Mouse (Mus musculus): ENCODE data around the gene Gm44503. TPM values are rescaled to one million over a fixed set of nuclear protein-coding genes. Genes with fewer than 3 reads are reported as not detected.

Gm44503 gene
- polyA plus RNA-seq, 1 experiment from 2014 or later: not detected

GRCm38 (mm10) chr9:73020566-73021097 lies 62.0 kb downstream of the Gm44503 start:
- no peak overlapping the region for H3K4me3 ChIP-seq (ENCODE audit: low read depth, low read length)
- no peaks in the 10 kb centered on the region for H3K9me3 ChIP-seq (ENCODE audit: control insufficient read depth, low read length)
- no peaks in the 10 kb centered on the region for H3K27me3 ChIP-seq (ENCODE audit: control insufficient read depth, insufficient read depth, low read length)
- no peaks in the 10 kb centered on the region for H3K4me1 ChIP-seq (ENCODE audit: control insufficient read depth, insufficient read depth, low read length)
- H3K36me3 ChIP-seq (ENCODE audit: control insufficient read depth, insufficient read depth, low read length): no peaks in the 10 kb centered on the region
- H3K9ac ChIP-seq (ENCODE audit: low read length): no peak overlapping the region
- no peak overlapping the region for H3K27ac ChIP-seq (ENCODE audit: low read depth, low read length)
- WGBS: 94% methylated on average over 5 of the region's 5 CpGs
- ATAC-seq (ENCODE audit: insufficient read depth, low FRiP score, low TSS enrichment) (no peak), DNase-seq (ENCODE audit: low spot score) (no peak)
- H3K4me2 ChIP-seq (ENCODE audit: low read depth): no peak overlapping the region

- no peak overlapping the region for H3K4me2 ChIP-seq (ENCODE audit: low read depth)
- ATAC-seq (ENCODE audit: insufficient read depth, low FRiP score, low TSS enrichment): no peak
Observed at GRCm38 (mm10) chr9:73025818-73026636, 67.4 kb downstream of the Gm44503 start.

GRCm38 (mm10) chr9:73030443-73030842 lies 71.8 kb downstream of the Gm44503 start:
- Histone ChIP-seq H3K9me3 (ENCODE audit: control insufficient read depth, low read length) (no peaks in the 10 kb centered on the region), H3K27ac (ENCODE audit: low read depth, low read length) (no peak overlapping the region), H3K4me2 (ENCODE audit: low read depth) (no peak overlapping the region), H3K9ac (ENCODE audit: low read length) (no peak overlapping the region), H3K27me3 (ENCODE audit: control insufficient read depth, insufficient read depth, low read length) (no peaks in the 10 kb centered on the region), H3K4me1 (ENCODE audit: control insufficient read depth, insufficient read depth, low read length) (no peaks in the 10 kb centered on the region), H3K4me3 (ENCODE audit: low read depth, low read length) (no peak overlapping the region), H3K36me3 (ENCODE audit: control insufficient read depth, insufficient read depth, low read length) (no peaks in the 10 kb centered on the region; the same call in 1 of the 2 replicates)
- WGBS: 98% methylated on average over 1 of the region's 1 CpGs
- ATAC-seq (ENCODE audit: insufficient read depth, low FRiP score, low TSS enrichment): no peak
- no peak for DNase-seq (ENCODE audit: low spot score)

More at GRCm38 (mm10) chr9:73025818-73026636, 67.4 kb downstream of the Gm44503 start:
- no peak overlapping the region for H3K4me3 ChIP-seq (ENCODE audit: low read depth, low read length)
- WGBS: 21% methylated on average over 17 of the region's 17 CpGs
- H3K9ac ChIP-seq (ENCODE audit: low read length): no peak overlapping the region
- no peaks in the 10 kb centered on the region; the same call in 1 of the 2 replicates for H3K36me3 ChIP-seq (ENCODE audit: control insufficient read depth, insufficient read depth, low read length)
- DNase-seq (ENCODE audit: low spot score): peak; percentile 20
- no peaks in the 10 kb centered on the region for H3K27me3 ChIP-seq (ENCODE audit: control insufficient read depth, insufficient read depth, low read length)
- H3K4me1 ChIP-seq (ENCODE audit: control insufficient read depth, insufficient read depth, low read length): no peaks in the 10 kb centered on the region
- H3K27ac ChIP-seq (ENCODE audit: low read depth, low read length): no peak overlapping the region
- no peaks in the 10 kb centered on the region for H3K9me3 ChIP-seq (ENCODE audit: control insufficient read depth, low read length)

GRCm38 (mm10) chr9:73031421-73031820 lies 72.8 kb downstream of the Gm44503 start:
- no peak for ATAC-seq (ENCODE audit: insufficient read depth, low FRiP score, low TSS enrichment)
- 82% methylated on average over 4 of the region's 4 CpGs for WGBS
- Histone ChIP-seq H3K4me3 (ENCODE audit: low read depth, low read length) (no peak overlapping the region), H3K27me3 (ENCODE audit: control insufficient read depth, insufficient read depth, low read length) (no peaks in the 10 kb centered on the region), H3K36me3 (ENCODE audit: control insufficient read depth, insufficient read depth, low read length) (no peaks in the 10 kb centered on the region; the same call in 1 of the 2 replicates), H3K4me1 (ENCODE audit: control insufficient read depth, insufficient read depth, low read length) (no peaks in the 10 kb centered on the region), H3K4me2 (ENCODE audit: low read depth) (no peak overlapping the region), H3K9me3 (ENCODE audit: control insufficient read depth, low read length) (no peaks in the 10 kb centered on the region), H3K9ac (ENCODE audit: low read length) (no peak overlapping the region), H3K27ac (ENCODE audit: low read depth, low read length) (no peak overlapping the region)
- DNase-seq (ENCODE audit: low spot score): no peak

GRCm38 (mm10) chr9:73033406-73033805 lies 74.8 kb downstream of the Gm44503 start:
- no peak overlapping the region for H3K4me2 ChIP-seq (ENCODE audit: low read depth)
- H3K4me1 ChIP-seq (ENCODE audit: control insufficient read depth, insufficient read depth, low read length): no peaks in the 10 kb centered on the region
- no peak overlapping the region for H3K4me3 ChIP-seq (ENCODE audit: low read depth, low read length)
- no peak for ATAC-seq (ENCODE audit: insufficient read depth, low FRiP score, low TSS enrichment)
- no peak overlapping the region for H3K27ac ChIP-seq (ENCODE audit: low read depth, low read length)
- H3K9me3 ChIP-seq (ENCODE audit: control insufficient read depth, low read length): no peaks in the 10 kb centered on the region
- no peaks in the 10 kb centered on the region for H3K27me3 ChIP-seq (ENCODE audit: control insufficient read depth, insufficient read depth, low read length)
- WGBS: 90% methylated on average over 1 of the region's 1 CpGs
- DNase-seq (ENCODE audit: low spot score): no peak
- no peak overlapping the region for H3K9ac ChIP-seq (ENCODE audit: low read length)
- H3K36me3 ChIP-seq (ENCODE audit: control insufficient read depth, insufficient read depth, low read length): no peaks in the 10 kb centered on the region

GRCm38 (mm10) chr9:73039222-73039945 lies 80.7 kb downstream of the Gm44503 start:
- no peaks in the 10 kb centered on the region for H3K36me3 ChIP-seq (ENCODE audit: control insufficient read depth, insufficient read depth, low read length)
- H3K9me3 ChIP-seq (ENCODE audit: control insufficient read depth, low read length): no peaks in the 10 kb centered on the region
- DNase-seq (ENCODE audit: low spot score) (peak; percentile 91), ATAC-seq (ENCODE audit: insufficient read depth, low FRiP score, low TSS enrichment) (peak; percentile 85)
- peak overlapping the region; percentile 84 for H3K9ac ChIP-seq (ENCODE audit: low read length)
- peaks cover 9% of the 10 kb centered on the region for H3K4me1 ChIP-seq (ENCODE audit: control insufficient read depth, insufficient read depth, low read length)
- H3K27ac ChIP-seq (ENCODE audit: low read depth, low read length): peak overlapping the region; percentile 21
- under 1% methylated on average over 47 of the region's 49 CpGs for WGBS
- no peaks in the 10 kb centered on the region for H3K27me3 ChIP-seq (ENCODE audit: control insufficient read depth, insufficient read depth, low read length)
- peak overlapping the region; percentile 69 for H3K4me2 ChIP-seq (ENCODE audit: low read depth)
- H3K4me3 ChIP-seq (ENCODE audit: low read depth, low read length): peak overlapping the region; percentile 80

GRCm38 (mm10) chr9:73040080-73040479 lies 81.4 kb downstream of the Gm44503 start, which contains the start of gene Pigb:
Gene Pigb (minus strand): TSS chr9:73040378.
- Histone ChIP-seq H3K4me1 (ENCODE audit: control insufficient read depth, insufficient read depth, low read length) (peaks cover 9% of the 10 kb centered on the region), H3K9ac (ENCODE audit: low read length) (peak within 1 kb of the TSS; percentile 84), H3K4me2 (ENCODE audit: low read depth) (peak within 1 kb of the TSS; percentile 69), H3K27me3 (ENCODE audit: control insufficient read depth, insufficient read depth, low read length) (no peaks in the 10 kb centered on the region), H3K4me3 (ENCODE audit: low read depth, low read length) (peak within 1 kb of the TSS; percentile 80), H3K36me3 (ENCODE audit: control insufficient read depth, insufficient read depth, low read length) (no peaks in the 10 kb centered on the region), H3K27ac (ENCODE audit: low read depth, low read length) (peak within 1 kb of the TSS; percentile 21), H3K9me3 (ENCODE audit: control insufficient read depth, low read length) (no peaks in the 10 kb centered on the region)
- 34% methylated on average over 6 of the region's 6 CpGs for WGBS
- peak; percentile 32; the same call in 1 of the 2 replicates for ATAC-seq (ENCODE audit: insufficient read depth, low FRiP score, low TSS enrichment)
- no peak for DNase-seq (ENCODE audit: low spot score)

- H3K9me3 ChIP-seq (ENCODE audit: control insufficient read depth, low read length): no peaks in the 10 kb centered on the region
- peak; percentile 46 for ATAC-seq (ENCODE audit: insufficient read depth, low FRiP score, low TSS enrichment)
- H3K9ac ChIP-seq (ENCODE audit: low read length): peak within 1 kb of the TSS; percentile 56
- peak; percentile 82 for DNase-seq (ENCODE audit: low spot score)
- H3K4me1 ChIP-seq (ENCODE audit: control insufficient read depth, insufficient read depth, low read length): peaks cover 6% of the 10 kb centered on the region
- H3K36me3 ChIP-seq (ENCODE audit: control insufficient read depth, insufficient read depth, low read length): no peaks in the 10 kb centered on the region
- WGBS: 2% methylated on average over 41 of the region's 41 CpGs
- no peak within 1 kb of the TSS for H3K27ac ChIP-seq (ENCODE audit: low read depth, low read length)
- H3K4me3 ChIP-seq (ENCODE audit: low read depth, low read length): peak within 1 kb of the TSS; percentile 41
- no peaks in the 10 kb centered on the region for H3K27me3 ChIP-seq (ENCODE audit: control insufficient read depth, insufficient read depth, low read length)
- peak within 1 kb of the TSS; percentile 84 for H3K4me2 ChIP-seq (ENCODE audit: low read depth)
Observed at GRCm38 (mm10) chr9:73044146-73045079, 85.8 kb downstream of the Gm44503 start, which contains the start of gene Rab27a. Gene Rab27a (plus strand): TSS chr9:73044854.
